ENCODE assay signal across 8 mouse cellular contexts in genomic region chr12:86931919-86932574, GRCm38 (mm10). TPM values are rescaled to one million over a fixed set of nuclear protein-coding genes. Genes with fewer than 3 reads are reported as not detected.
A peak's percentile ranks its signal among the peaks of the same experiment; 100 is the strongest.
DNase-seq lines count a peak whose midpoint lies in the region; ATAC-seq and TF ChIP-seq lines count a peak whose summit lies in the region.

No protein-coding gene starts in this region.

- 13% methylated on average over 7 of the region's 7 CpGs for WGBS in lung, embryonic 14.5 days
- 29% methylated on average over 7 of the region's 7 CpGs for WGBS in liver, embryonic 12.5 days (ENCODE audit: insufficient replicate concordance)

- no peak for TF ChIP-seq CTCF in lung, embryonic 14.5 days (IDR thresholded peaks at IDR 0.05; ENCODE audit: low read depth)

- DNase-seq in frontal cortex, postnatal 14 days (ENCODE audit: low spot score in 2 of 2), result no peak
- DNase-seq in ES-E14 (ENCODE audit: low read depth, low spot score), result no peak
- DNase-seq in gastrocnemius, postnatal 10 days, result peak; percentile 70
- DNase-seq in lung, embryonic 14.5 days, result peak; percentile 41
- no peak for DNase-seq in cerebellum, postnatal 14 days
- no peak for DNase-seq in left cerebral cortex, adult 11 months (ENCODE audit: low spot score)

- H3K27me3 ChIP-seq in lung, embryonic 14.5 days (ENCODE audit: insufficient read depth, low read length), result no peaks in the 10 kb centered on the region
- no peaks in the 10 kb centered on the region; the same call in 1 of the 2 replicates for H3K27me3 ChIP-seq in liver, embryonic 12.5 days (replicated peaks)

- H3K4me2 ChIP-seq in lung, embryonic 14.5 days, result no peak overlapping the region
- no peak overlapping the region for H3K4me2 ChIP-seq in liver, embryonic 12.5 days

- peak overlapping the region; percentile 90 for H3K27ac ChIP-seq in ES-E14 (ENCODE audit: insufficient read depth, low read depth, low read length, poor library complexity, severe bottlenecking)
- H3K27ac ChIP-seq in lung, embryonic 14.5 days (ENCODE audit: low read depth), result no peak overlapping the region
- no peak overlapping the region for H3K27ac ChIP-seq in liver, embryonic 12.5 days

- 0 out of 2 replicates have a peak, but pooled peaks have one; percentile 11 for ATAC-seq in frontal cortex, adult (ENCODE audit: low TSS enrichment)
- peak; percentile 47; the same call in 1 of the 2 replicates for ATAC-seq in lung, embryonic 14.5 days (ENCODE audit: insufficient read depth)
- ATAC-seq in liver, embryonic 12.5 days, result no peak

- peak overlapping the region; percentile 16 for H3K9ac ChIP-seq in ES-E14 (ENCODE audit: insufficient read depth, low read depth, low read length, poor library complexity, severe bottlenecking)
- no peak overlapping the region for H3K9ac ChIP-seq in lung, embryonic 14.5 days
- no peak overlapping the region for H3K9ac ChIP-seq in liver, embryonic 12.5 days

- in situ Hi-C loops in ES-E14 (cut with MboI; ENCODE audit: low sequenced_read_pairs in 2 of 2, unreplicated experiment in 2 of 2), result loop anchor here in 1 of 2 experiments (10.0 kb wide), 1 partner anchor 137 kb away; no protein-coding TSS in a partner anchor

- no peaks in the 10 kb centered on the region for H3K36me3 ChIP-seq in ES-E14 (ENCODE audit: control insufficient read depth, insufficient read depth, low read length, poor library complexity, severe bottlenecking)
- no peaks in the 10 kb centered on the region for H3K36me3 ChIP-seq in lung, embryonic 14.5 days (ENCODE audit: insufficient read depth)
- no peaks in the 10 kb centered on the region for H3K36me3 ChIP-seq in liver, embryonic 12.5 days

- peaks cover 7 to 12% of the 10 kb centered on the region in 2 experiments for H3K4me1 ChIP-seq in ES-E14 (ENCODE audit: control insufficient read depth in 2 of 2, insufficient read depth in 2 of 2, low read length in 2 of 2, poor library complexity in 1 of 2)
- no peaks in the 10 kb centered on the region for H3K4me1 ChIP-seq in lung, embryonic 14.5 days (ENCODE audit: insufficient read depth)
- H3K4me1 ChIP-seq in liver, embryonic 12.5 days, result no peaks in the 10 kb centered on the region

- no peaks in the 10 kb centered on the region for H3K9me3 ChIP-seq in ES-E14 (ENCODE audit: control insufficient read depth, insufficient read depth, low read depth, low read length)
- peaks cover 3% of the 10 kb centered on the region; the same call in 1 of the 2 replicates for H3K9me3 ChIP-seq in lung, embryonic 14.5 days (ENCODE audit: low read depth, low read length)
- H3K9me3 ChIP-seq in liver, embryonic 12.5 days (replicated peaks), result peaks cover 10% of the 10 kb centered on the region

- H3K4me3 ChIP-seq in ES-E14 (ENCODE audit: insufficient read depth in 1 of 2, low read depth in 1 of 2, low read length in 2 of 2, poor library complexity in 1 of 2, severe bottlenecking in 1 of 2), result peak overlapping the region; percentile 4 to 11; a peak in 1 of 4 replicates
- no peak overlapping the region for H3K4me3 ChIP-seq in lung, embryonic 14.5 days (ENCODE audit: low read depth, low read length)
- H3K4me3 ChIP-seq in liver, embryonic 12.5 days, result no peak overlapping the region

TF ChIP-seq in ES-E14, 5 proteins besides CTCF, POLR2A, EP300 and RAD21:
- no peak for TF ChIP-seq ZC3H11A (IDR thresholded peaks at IDR 0.05; ENCODE audit: borderline replicate concordance, low read depth, low read length)
- TF ChIP-seq CHD2 (IDR thresholded peaks at IDR 0.05; ENCODE audit: low read depth, low read length), result no peak
- TF ChIP-seq ZNF384 (IDR thresholded peaks at IDR 0.05; ENCODE audit: low read depth, low read length), result peak; percentile 92
TF ChIP-seq in ES-E14: peak in this region for 1.

RNA-seq across cellular contexts. Expression of gene Cipc, which starts 14.8 kb away (rescaled TPM):
- total RNA-seq in ES-E14 (2012; rRNA removed), result 26.5 and 27.6 TPM in 2 replicates
- 10 to 100 TPM; 17.5 to 22.8 TPM for total RNA-seq in gastrocnemius, postnatal 10 days (2021)
- polyA plus RNA-seq in lung, embryonic 14.5 days (2014; fragmentation: Nextera tagmentation; extraction: Ambion mirVana), result 22.4 and 24.3 TPM in 2 replicates
- 18.0 and 19.2 TPM in 2 replicates for polyA plus RNA-seq in liver, embryonic 12.5 days (2016; fragmentation: Nextera tagmentation; extraction: Ambion mirVana)

RNA-seq across cellular contexts. Expression of gene Irf2bpl, which starts 47.4 kb away (rescaled TPM):
- total RNA-seq in ES-E14 (2012; rRNA removed), result 39.5 and 43.2 TPM in 2 replicates
- 10 to 100 TPM; 42.9 to 46.7 TPM for total RNA-seq in gastrocnemius, postnatal 10 days (2021)
- polyA plus RNA-seq in lung, embryonic 14.5 days (2014; fragmentation: Nextera tagmentation; extraction: Ambion mirVana), result 44.6 and 44.8 TPM in 2 replicates
- polyA plus RNA-seq in liver, embryonic 12.5 days (2016; fragmentation: Nextera tagmentation; extraction: Ambion mirVana), result 6.7 and 7.7 TPM in 2 replicates

RNA-seq across cellular contexts. Expression of gene Zdhhc22, which starts 58.2 kb away (rescaled TPM):
- not detected in 2 replicates for total RNA-seq in ES-E14 (2012; rRNA removed)
- total RNA-seq in gastrocnemius, postnatal 10 days (2021), result not detected
- polyA plus RNA-seq in lung, embryonic 14.5 days (2014; fragmentation: Nextera tagmentation; extraction: Ambion mirVana), result 0.05 TPM in 1 of 2 replicates, not detected in the other
- polyA plus RNA-seq in liver, embryonic 12.5 days (2016; fragmentation: Nextera tagmentation; extraction: Ambion mirVana), result not detected in 2 replicates

Comparison
In these comparisons a context has a peak if more than half of its experiments do, and no peak if none do; other contexts are left out.
1. DNase-seq: peak in gastrocnemius, postnatal 10 days (single experiment) and lung, embryonic 14.5 days (single experiment); none in frontal cortex, postnatal 14 days (0 of 2), ES-E14 (single experiment), cerebellum, postnatal 14 days (0 of 2) and left cerebral cortex, adult 11 months (single experiment).
2. H3K4me3 ChIP-seq: peak in ES-E14 (2 of 2); none in lung, embryonic 14.5 days (single experiment) and liver, embryonic 12.5 days (single experiment).